8 mouse cellular contexts compared by ENCODE assay signal in genomic region chr19:46502069-46502455, GRCm38 (mm10). TPM values are rescaled to one million over a fixed set of nuclear protein-coding genes. Genes with fewer than 3 reads are reported as not detected.
DNase-seq lines count a peak whose midpoint lies in the region; ATAC-seq lines count a peak whose summit lies in the region.

No protein-coding gene starts in this region.

- H3K4me1 ChIP-seq in embryonic facial prominence, embryonic 11.5 days (ENCODE audit: control insufficient read depth, insufficient read depth, low read length), result peaks cover 3% of the 10 kb centered on the region
- H3K4me1 ChIP-seq in heart, embryonic 16.5 days (ENCODE audit: control insufficient read depth, insufficient read depth, low read length), result peaks cover 30% of the 10 kb centered on the region
- peaks cover 30% of the 10 kb centered on the region for H3K4me1 ChIP-seq in lung, embryonic 16.5 days (replicated peaks; ENCODE audit: control insufficient read depth, insufficient read depth, low read length)

- ATAC-seq in embryonic facial prominence, embryonic 11.5 days (replicated peaks; ENCODE audit: insufficient number of reproducible peaks, low FRiP score, low TSS enrichment, low read depth), result no peak
- ATAC-seq in heart, embryonic 16.5 days (replicated peaks; ENCODE audit: extremely low read depth, insufficient read depth, low FRiP score), result peak; percentile 5
- ATAC-seq in lung, embryonic 16.5 days (ENCODE audit: low read depth), result no peak

- no peaks in the 10 kb centered on the region for H3K27me3 ChIP-seq in embryonic facial prominence, embryonic 11.5 days (ENCODE audit: control insufficient read depth, insufficient read depth, low read length)
- no peaks in the 10 kb centered on the region for H3K27me3 ChIP-seq in heart, embryonic 16.5 days (ENCODE audit: control insufficient read depth, insufficient read depth, low read length)
- no peaks in the 10 kb centered on the region for H3K27me3 ChIP-seq in lung, embryonic 16.5 days (ENCODE audit: control insufficient read depth, insufficient read depth, low read depth, low read length)

- under 1% methylated on average over 35 of the region's 46 CpGs for WGBS in embryonic facial prominence, embryonic 11.5 days
- 0% methylated on average over 45 of the region's 46 CpGs for WGBS in heart, embryonic 16.5 days
- WGBS in lung, embryonic 16.5 days, result under 1% methylated on average over 32 of the region's 46 CpGs

- no peaks in the 10 kb centered on the region; the same call in none of the 2 replicates for H3K36me3 ChIP-seq in embryonic facial prominence, embryonic 11.5 days (replicated peaks; ENCODE audit: control insufficient read depth, insufficient read depth, low read depth, low read length)
- H3K36me3 ChIP-seq in heart, embryonic 16.5 days (ENCODE audit: control insufficient read depth, insufficient read depth), result peaks cover 5% of the 10 kb centered on the region
- peaks cover 11% of the 10 kb centered on the region for H3K36me3 ChIP-seq in lung, embryonic 16.5 days (ENCODE audit: control insufficient read depth, insufficient read depth, low read length)

- H3K4me2 ChIP-seq in embryonic facial prominence, embryonic 11.5 days (ENCODE audit: low read depth, low read length), result peak overlapping the region; percentile 94
- peak overlapping the region; percentile 95 for H3K4me2 ChIP-seq in heart, embryonic 16.5 days (ENCODE audit: low read depth, low read length)
- peak overlapping the region; percentile 96 for H3K4me2 ChIP-seq in lung, embryonic 16.5 days (ENCODE audit: low read depth, low read length)

- no peaks in the 10 kb centered on the region for H3K9me3 ChIP-seq in embryonic facial prominence, embryonic 11.5 days (replicated peaks; ENCODE audit: control insufficient read depth, low read length)
- no peaks in the 10 kb centered on the region for H3K9me3 ChIP-seq in heart, embryonic 16.5 days (replicated peaks; ENCODE audit: control insufficient read depth, low read length)
- no peaks in the 10 kb centered on the region for H3K9me3 ChIP-seq in lung, embryonic 16.5 days (ENCODE audit: control insufficient read depth, low read length)

- peak; percentile 80 for DNase-seq in CD4-positive helper T cell, adult 2 months (ENCODE audit: low read depth, low spot score)
- peak; percentile 87 for DNase-seq in adrenal gland, postnatal 10 days
- DNase-seq in embryonic facial prominence, embryonic 11.5 days (ENCODE audit: low spot score), result peak; percentile 66
- DNase-seq in kidney, postnatal 36 days, result peak; percentile 81 to 86
- peak; percentile 85 for DNase-seq in right cerebral cortex, postnatal 25 days
- DNase-seq in urinary bladder, postnatal 14 days (ENCODE audit: low spot score), result peak; percentile 81

- H3K4me3 ChIP-seq in embryonic facial prominence, embryonic 11.5 days (ENCODE audit: low read depth, low read length), result peak overlapping the region; percentile 93
- peak overlapping the region; percentile 95 for H3K4me3 ChIP-seq in heart, embryonic 16.5 days (ENCODE audit: low read length)
- H3K4me3 ChIP-seq in lung, embryonic 16.5 days (ENCODE audit: low read length), result peak overlapping the region; percentile 91

- H3K27ac ChIP-seq in embryonic facial prominence, embryonic 11.5 days (replicated peaks; ENCODE audit: low read depth, low read length), result peak overlapping the region; percentile 97
- peak overlapping the region; percentile 99 for H3K27ac ChIP-seq in heart, embryonic 16.5 days (ENCODE audit: low read length)
- H3K27ac ChIP-seq in lung, embryonic 16.5 days (ENCODE audit: low read length), result peak overlapping the region; percentile 100

- peak overlapping the region; percentile 97 for H3K9ac ChIP-seq in embryonic facial prominence, embryonic 11.5 days (replicated peaks; ENCODE audit: low read length)
- H3K9ac ChIP-seq in heart, embryonic 16.5 days (ENCODE audit: low read length), result peak overlapping the region; percentile 99
- peak overlapping the region; percentile 99 for H3K9ac ChIP-seq in lung, embryonic 16.5 days (ENCODE audit: low read length)

RNA-seq across cellular contexts. Expression of gene Trim8, which starts 0.6 kb away (rescaled TPM):
- 10 to 100 TPM; 37.9 to 41.6 TPM for total RNA-seq in adrenal gland, postnatal 10 days (2021)
- polyA plus RNA-seq in embryonic facial prominence, embryonic 11.5 days (2014; fragmentation: Nextera tagmentation; extraction: Ambion mirVana), result 17.8 and 18.6 TPM in 2 replicates
- 17.0 and 19.4 TPM in 2 replicates for polyA plus RNA-seq in heart, embryonic 16.5 days (2015; fragmentation: Nextera tagmentation; extraction: Ambion mirVana)
- 22.4 and 24.9 TPM in 2 replicates for polyA plus RNA-seq in lung, embryonic 16.5 days (2015; fragmentation: Nextera tagmentation; extraction: Ambion mirVana)
